Mouse (Mus musculus): ENCODE measurements around the gene Zfp948.

Zfp948 gene

GRCm38 (mm10) chr17:21566728-21567349 is at the start of gene Zfp948:
Gene Zfp948, plus strand, starts transcription at chr17:21567008.
- WGBS = 2% methylated on average over 29 of the region's 29 CpGs

GRCm38 (mm10) chr17:21517130-21517671 is 49.6 kb upstream of the Zfp948 start:
- 19% methylated on average over 4 of the region's 4 CpGs for WGBS

GRCm38 (mm10) chr17:21530645-21531330 is 36.0 kb upstream of the Zfp948 start:
- WGBS = 70% methylated on average over 5 of the region's 5 CpGs

- whole genome bisulfite sequencing = 30% methylated on average over 5 of the region's 5 CpGs
Measured at GRCm38 (mm10) chr17:21531621-21532020, 35.2 kb upstream of the Zfp948 start.

GRCm38 (mm10) chr17:21532101-21532951 is 34.5 kb upstream of the Zfp948 start:
- WGBS = under 1% methylated on average over 54 of the region's 54 CpGs

GRCm38 (mm10) chr17:21533961-21534360 is 32.8 kb upstream of the Zfp948 start:
- WGBS = 85% methylated on average over 1 of the region's 1 CpGs

- WGBS = 11% methylated on average over 4 of the region's 4 CpGs
Measured at GRCm38 (mm10) chr17:21534460-21535095, 32.2 kb upstream of the Zfp948 start.

- 2% methylated on average over 21 of the region's 21 CpGs for WGBS
Measured at GRCm38 (mm10) chr17:21535096-21536001, 31.5 kb upstream of the Zfp948 start, which contains the start of gene Zfp52. Gene Zfp52, plus strand, starts transcription at chr17:21535539.

- 33% methylated on average over 7 of the region's 7 CpGs for WGBS
Measured at GRCm38 (mm10) chr17:21536096-21536495, 30.7 kb upstream of the Zfp948 start.

- 75% methylated on average over 2 of the region's 2 CpGs for WGBS
Measured at GRCm38 (mm10) chr17:21536676-21537075, 30.1 kb upstream of the Zfp948 start.

- 92% methylated on average over 2 of the region's 2 CpGs for WGBS
Measured at GRCm38 (mm10) chr17:21557831-21558230, 9.0 kb upstream of the Zfp948 start.

- 0% methylated on average over 5 of the region's 5 CpGs for WGBS
Measured at GRCm38 (mm10) chr17:21566220-21566619, 588 bp upstream of the Zfp948 start.

- WGBS = 28% methylated on average over 1 of the region's 1 CpGs
Measured at GRCm38 (mm10) chr17:21567696-21568095, 888 bp downstream of the Zfp948 start.

GRCm38 (mm10) chr17:21579080-21579479 is 12.3 kb downstream of the Zfp948 start:
- WGBS = 75% methylated on average over 1 of the region's 1 CpGs

GRCm38 (mm10) chr17:21579493-21580175 is 12.8 kb downstream of the Zfp948 start:
- 19% methylated on average over 5 of the region's 5 CpGs for WGBS

- 100% methylated on average over 2 of the region's 2 CpGs for WGBS
Measured at GRCm38 (mm10) chr17:21585521-21585920, 18.7 kb downstream of the Zfp948 start.

GRCm38 (mm10) chr17:21616356-21616755 is 49.5 kb downstream of the Zfp948 start:
- 73% methylated on average over 3 of the region's 3 CpGs for WGBS

GRCm38 (mm10) chr17:21617352-21617751 is 50.5 kb downstream of the Zfp948 start:
- WGBS = 14% methylated on average over 9 of the region's 9 CpGs

- WGBS = no CpG with 5 or more reads among the region's 3 CpGs
Measured at GRCm38 (mm10) chr17:21623647-21624046, 56.8 kb downstream of the Zfp948 start.

GRCm38 (mm10) chr17:21635758-21636157 is 69.0 kb downstream of the Zfp948 start:
- WGBS = 77% methylated on average over 4 of the region's 4 CpGs
